Mouse (Mus musculus) MEL (cell line): Measurements from ENCODE around the gene Utp11. TPM values are rescaled to one million over a fixed set of nuclear protein-coding genes. Genes with fewer than 3 reads are reported as not detected.

Source experiments
- DNase-seq: peaks from one replicate; pipeline ENCODE4 v3.0.0; 2011; ENCODE audit warnings: low read depth, low spot score
- H3K27ac ChIP-seq: 2 replicates; pipeline ENCODE4 v1.5.1; 2012; ENCODE audit warnings: low read depth, mild to moderate bottlenecking, control low read depth, low read length, moderate library complexity; ENCODE audit not compliant: control insufficient read depth
- H3K27me3 ChIP-seq, 2 experiments: fragments of 150-350 bp in 1 of 2; sonication (generic) in 1 of 2; 2 replicates each; pipeline ENCODE4 v1.6.1; 2012; ENCODE audit warnings: low read length in 2 of 2, mild to moderate bottlenecking in 2 of 2, improper control_type of control experiment in 1 of 2, moderate library complexity in 1 of 2; ENCODE audit not compliant: insufficient read depth in 2 of 2, control insufficient read depth in 1 of 2
- H3K36me3 ChIP-seq, 2 experiments: 2 replicates each; pipeline ENCODE4 v1.6.1; 2012 to 2014; ENCODE audit warnings: low read length in 2 of 2, improper control_type of control experiment in 1 of 2, inconsistent platforms in 1 of 2, mild to moderate bottlenecking in 1 of 2; ENCODE audit not compliant: insufficient read depth in 2 of 2, control insufficient read depth in 1 of 2
- H3K4me1 ChIP-seq, 2 experiments: fragments of 150-350 bp in 1 of 2; sonication (generic) in 1 of 2; 2 replicates each; pipeline ENCODE4 v1.6.1; 2012; ENCODE audit warnings: low read length in 2 of 2, improper control_type of control experiment in 1 of 2, mild to moderate bottlenecking in 1 of 2; ENCODE audit not compliant: insufficient read depth in 2 of 2, control insufficient read depth in 1 of 2
- H3K4me3 ChIP-seq, 2 experiments: fragments of 150-350 bp in 1 of 2; sonication (generic) in 1 of 2; 2 replicates each; pipeline ENCODE4 v1.5.1; 2012; ENCODE audit warnings: low read depth in 2 of 2, low read length in 2 of 2, mild to moderate bottlenecking in 2 of 2, moderate library complexity in 2 of 2, control low read depth in 1 of 2, improper control_type of control experiment in 1 of 2; ENCODE audit not compliant: control insufficient read depth in 1 of 2, insufficient read depth in 1 of 2
- H3K79me2 ChIP-seq: 2 replicates; pipeline ENCODE4 v1.6.1; 2012; ENCODE audit warnings: mild to moderate bottlenecking, low read length, moderate library complexity; ENCODE audit not compliant: control insufficient read depth, poor library complexity, insufficient read depth
- H3K9ac ChIP-seq: 2 replicates; pipeline ENCODE4 v1.6.1; 2012; ENCODE audit warnings: low read depth, mild to moderate bottlenecking, control low read depth, low read length, moderate library complexity; ENCODE audit not compliant: control insufficient read depth, poor library complexity, severe bottlenecking
- H3K9me3 ChIP-seq: fragments of 150-350 bp; sonication (generic); replicated peaks from 2 replicates; pipeline ENCODE4 v1.6.1; 2012; ENCODE audit warnings: mild to moderate bottlenecking, low read length, improper control_type of control experiment, moderate library complexity; ENCODE audit not compliant: insufficient read depth
- CHD1 ChIP-seq: IDR thresholded peaks from 2 replicates; pipeline ENCODE4 v1.6.1; 2012; ENCODE audit warnings: low read depth, mild to moderate bottlenecking, inconsistent platforms, low read length, improper control_type of control experiment
- E2F4 ChIP-seq: IDR thresholded peaks from 2 replicates; pipeline ENCODE4 v1.6.1; 2011; ENCODE audit warnings: low read depth, low read length, improper control_type of control experiment, borderline replicate concordance
- ELF1 ChIP-seq: IDR thresholded peaks from 2 replicates; pipeline ENCODE4 v1.6.1; 2014; ENCODE audit warnings: low read depth, mild to moderate bottlenecking, inconsistent platforms, low read length, improper control_type of control experiment, moderate library complexity
- MAX ChIP-seq: IDR thresholded peaks from 2 replicates; pipeline ENCODE4 v1.6.1; 2011; ENCODE audit warnings: low read length, improper control_type of control experiment
- MAZ ChIP-seq: IDR thresholded peaks from 2 replicates; pipeline ENCODE4 v1.6.1; 2012; ENCODE audit warnings: low read depth, mild to moderate bottlenecking, inconsistent platforms, low read length, improper control_type of control experiment
- MYB ChIP-seq: IDR thresholded peaks from 2 replicates; pipeline ENCODE4 v1.6.1; 2011; ENCODE audit warnings: mild to moderate bottlenecking, low read depth, low read length, improper control_type of control experiment
- NELFE ChIP-seq: IDR thresholded peaks from 2 replicates; pipeline ENCODE4 v1.6.1; 2011; ENCODE audit warnings: low read depth, low read length, improper control_type of control experiment
- POLR2AphosphoS2 ChIP-seq: IDR thresholded peaks from 2 replicates; pipeline ENCODE4 v1.6.1; 2011; ENCODE audit warnings: low read length, improper control_type of control experiment
- SIN3A ChIP-seq: IDR thresholded peaks from 2 replicates; pipeline ENCODE4 v1.6.1; 2012; ENCODE audit warnings: low read length, improper control_type of control experiment, inconsistent platforms
- TAL1 ChIP-seq: IDR thresholded peaks from 2 replicates; pipeline ENCODE4 v1.6.1; 2012; ENCODE audit warnings: mild to moderate bottlenecking, inconsistent platforms, low read length, moderate library complexity, mixed read lengths
- TBP ChIP-seq: IDR thresholded peaks from 2 replicates; pipeline ENCODE4 v1.8.0; 2011; ENCODE audit warnings: low read depth, low read length, improper control_type of control experiment
- USF1 ChIP-seq: IDR thresholded peaks from 2 replicates; pipeline ENCODE4 v1.6.1; 2014; ENCODE audit warnings: low read depth, mild to moderate bottlenecking, inconsistent platforms, low read length, improper control_type of control experiment, moderate library complexity
- USF2 ChIP-seq, 2 experiments: IDR thresholded peaks; 2 replicates each; pipeline ENCODE4 v1.6.1; 2011 to 2012; ENCODE audit warnings: improper control_type of control experiment in 2 of 2, low read length in 2 of 2, borderline replicate concordance in 1 of 2, inconsistent platforms in 1 of 2, low read depth in 1 of 2, mild to moderate bottlenecking in 1 of 2; ENCODE audit not compliant: insufficient read depth in 1 of 2
- ZC3H11A ChIP-seq: IDR thresholded peaks from 2 replicates; pipeline ENCODE4 v1.6.1; 2012; ENCODE audit warnings: low read depth, mild to moderate bottlenecking, inconsistent platforms, low read length, improper control_type of control experiment
- ZKSCAN1 ChIP-seq: IDR thresholded peaks from 2 replicates; pipeline ENCODE4 v1.6.1; 2012; ENCODE audit warnings: low read depth, mild to moderate bottlenecking, inconsistent platforms, low read length, improper control_type of control experiment, moderate library complexity
- polyA plus RNA-seq, 2 experiments: library from polyadenylated mRNA; stranded (reverse) in 1 of 2; unstranded in 1 of 2; fragments of >175 nt in 1 of 2; fragments of >200 nt in 1 of 2; gene quantifications; 2 replicates each; pipeline versions ENCODE4 v1.2.1 to v1.2.4; 2012; ENCODE audit warnings: low replicate concordance in 2 of 2, low read depth in 1 of 2; ENCODE audit not compliant: insufficient read length in 2 of 2, insufficient read depth in 1 of 2, missing spikeins in 1 of 2
- total RNA-seq: library from RNA; depleted of rRNA; stranded (reverse); fragments of 300-350 nt; gene quantifications from 2 replicates; pipeline ENCODE4 v1.2.3, GENCODE M21; 2012

Gene Utp11
- total and polyA plus RNA-seq, 3 experiments = 68.3 to 86.9 TPM; not detected in 1

GRCm38 (mm10) chr4:124657781-124658180 is 35.6 kb downstream of the Utp11 start:
- Histone ChIP-seq H3K9ac (no peak overlapping the region), H3K36me3 (no peaks in the 10 kb centered on the region), H3K9me3 (no peaks in the 10 kb centered on the region), H3K27me3 (no peaks in the 10 kb centered on the region; a peak in 1 of 4 replicates), H3K79me2 (no peaks in the 10 kb centered on the region), H3K27ac (no peak overlapping the region), H3K4me3 (no peak overlapping the region), H3K4me1 (no peaks in the 10 kb centered on the region)
- no peak for DNase-seq
- TF ChIP-seq USF2 (IDR thresholded peaks at IDR 0.05; ENCODE audit: borderline replicate concordance in 1 of 2, insufficient read depth in 1 of 2, low read depth in 1 of 2, low read length in 2 of 2) (no peak), USF1 (no peak), NELFE (no peak), POLR2AphosphoS2 (no peak), ZKSCAN1 (no peak), TBP (no peak)

- TF ChIP-seq SIN3A = no peak
- TF ChIP-seq, all 39 proteins: peak for 0
- Histone ChIP-seq H3K4me1 (no peaks in the 10 kb centered on the region), H3K9me3 (no peaks in the 10 kb centered on the region), H3K27me3 (no peaks in the 10 kb centered on the region; a peak in 1 of 4 replicates), H3K4me3 (no peak overlapping the region), H3K9ac (no peak overlapping the region), H3K79me2 (no peaks in the 10 kb centered on the region), H3K36me3 (no peaks in the 10 kb centered on the region), H3K27ac (no peak overlapping the region)
- DNase-seq = no peak
Observed at GRCm38 (mm10) chr4:124656854-124657650, 36.3 kb downstream of the Utp11 start.

DNA sequence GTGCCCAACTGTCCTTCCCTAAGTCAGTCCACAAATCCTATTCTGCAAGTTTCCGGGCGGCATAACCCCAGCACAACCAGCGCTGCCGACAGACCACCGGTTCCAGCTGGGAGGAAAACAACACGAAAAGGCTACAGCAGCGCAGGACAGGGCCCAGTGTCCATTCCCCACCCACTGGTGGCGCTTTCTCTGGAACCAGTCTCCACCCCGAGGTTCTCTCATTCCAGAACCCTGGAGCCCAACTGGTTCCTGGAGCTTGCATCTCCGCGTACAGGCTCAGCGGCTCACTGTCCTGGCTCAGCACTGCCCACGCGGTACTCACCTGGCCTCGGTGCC is 36.9 kb downstream of the Utp11 start, which contains the start of gene Pou3f1:
Pou3f1 (plus strand) TSS at position 290 of the 336 bp plus-strand sequence.
- no peak for TF ChIP-seq CHD1
- no peak for TF ChIP-seq MAZ
- no peak for TF ChIP-seq ZC3H11A
- TF ChIP-seq MAX = no peak
- TF ChIP-seq TAL1 = no peak
- no peak for TF ChIP-seq MYB
- TF ChIP-seq ELF1 = no peak
- no peak for TF ChIP-seq E2F4
- TF ChIP-seq, all 39 proteins: peak for 0
- no peak within 1 kb of the TSS for H3K27ac ChIP-seq
- H3K79me2 ChIP-seq = no peaks in the 10 kb centered on the region
- H3K4me3 ChIP-seq = no peak within 1 kb of the TSS
- H3K9ac ChIP-seq = no peak within 1 kb of the TSS
- no peak for DNase-seq
- H3K4me1 ChIP-seq = no peaks in the 10 kb centered on the region
- H3K36me3 ChIP-seq = no peaks in the 10 kb centered on the region
- H3K9me3 ChIP-seq = no peaks in the 10 kb centered on the region
- H3K27me3 ChIP-seq = no peaks in the 10 kb centered on the region; a peak in 1 of 4 replicates
